Mouse (Mus musculus) erythroid progenitor cell, adult 5-6 weeks (primary cell): ENCODE measurements around the gene Wwp2. TPM values are rescaled to one million over a fixed set of nuclear protein-coding genes. Genes with fewer than 3 reads are reported as not detected.

ENCODE experiments used
- ATAC-seq: replicated peaks from 2 replicates; pipeline ENCODE4 v1.8.0; 2016; ENCODE audit warnings: moderate number of reproducible peaks, mild to moderate bottlenecking, moderate TSS enrichment, inconsistent platforms; ENCODE audit not compliant: poor library complexity, low FRiP score, severe bottlenecking
- total RNA-seq, 2 experiments: library from RNA; stranded (forward) in 1 of 2; stranded (reverse) in 1 of 2; fragments of 150-400 nt in 1 of 2; fragments of 186-747, 209-891 nt in 1 of 2; gene quantifications; 2 replicates each; pipeline versions ENCODE4 v1.2.3 to v1.2.4; 2015 to 2017; ENCODE audit warnings: low replicate concordance in 2 of 2

Gene Wwp2
- total RNA-seq, 2 experiments from 2014 or later: 127 to 132 TPM

- ATAC-seq: no peak
These were observed 11.0 kb upstream of the Wwp2 start for GRCm38 (mm10) chr8:107425230-107425597.

DNA sequence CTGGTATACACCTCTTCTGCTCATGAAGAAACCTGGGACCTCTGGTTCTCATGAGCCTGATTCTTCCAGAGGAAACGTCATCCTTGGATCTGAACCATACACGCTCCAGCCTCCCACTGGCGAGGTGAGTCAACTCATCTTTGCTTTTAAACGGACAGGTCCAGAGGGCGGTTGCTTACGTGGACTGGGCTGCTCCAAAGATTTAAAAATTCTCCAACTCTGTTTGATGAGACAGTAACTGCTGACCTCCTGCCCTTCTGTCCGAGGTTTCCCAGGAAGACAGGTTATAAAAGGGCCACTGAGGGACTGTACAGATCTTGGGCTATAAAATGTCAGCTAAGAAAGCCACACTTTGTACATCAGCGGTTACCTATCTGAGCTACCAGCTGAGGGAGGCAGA is 5.3 kb upstream of the Wwp2 start:
- no peak for ATAC-seq

GRCm38 (mm10) chr8:107435421-107435961 is 674 bp upstream of the Wwp2 start:
- ATAC-seq: no peak

- ATAC-seq: peak; percentile 82
These were observed 766 bp downstream of the Wwp2 start for GRCm38 (mm10) chr8:107436841-107437421.

GRCm38 (mm10) chr8:107437711-107438110 is 1.5 kb downstream of the Wwp2 start:
- no peak for ATAC-seq

- ATAC-seq: peak; percentile 55
These were observed 3.9 kb downstream of the Wwp2 start for GRCm38 (mm10) chr8:107439880-107440625.

DNA sequence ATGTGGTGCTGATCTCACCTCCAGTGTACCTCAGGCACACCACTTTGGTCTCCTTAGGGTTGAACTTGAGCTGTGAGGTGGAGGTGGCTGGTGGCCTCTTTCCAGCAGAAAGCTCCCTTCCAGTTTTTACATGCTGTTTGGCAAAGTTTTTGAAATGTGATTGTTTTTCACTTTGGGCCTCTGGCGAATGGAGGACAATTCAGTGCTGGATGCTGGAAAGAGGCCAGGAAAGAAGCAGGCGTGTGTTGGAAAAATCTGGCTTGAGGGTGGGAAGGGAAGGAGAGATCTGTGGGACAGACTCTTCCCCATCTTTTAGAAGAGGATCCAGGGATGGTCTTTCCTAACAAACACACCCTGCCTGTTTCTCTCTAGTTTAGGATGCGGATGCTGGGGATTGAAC is 8.5 kb downstream of the Wwp2 start:
- ATAC-seq: no peak

DNA sequence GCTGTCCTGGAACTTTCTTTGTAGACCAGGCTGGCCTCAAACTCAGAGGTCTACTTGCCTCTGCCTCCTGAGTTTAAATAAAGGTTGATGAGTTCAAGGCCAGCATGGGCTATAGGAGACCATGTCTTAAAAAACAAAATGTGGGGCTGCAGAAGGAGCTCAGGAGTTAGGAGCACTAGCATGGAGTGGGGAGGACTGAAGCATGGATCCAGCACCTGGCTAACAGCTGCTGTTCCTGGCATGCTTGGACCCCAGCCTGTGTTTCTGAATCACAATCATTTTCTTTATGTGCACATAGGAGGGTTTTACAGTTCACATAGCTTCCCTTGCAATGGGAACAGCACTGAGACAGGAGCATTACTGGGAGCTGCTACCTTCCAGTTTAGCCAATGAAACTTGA is 11.5 kb downstream of the Wwp2 start:
- no peak for ATAC-seq

- peak; percentile 64; the same call in 1 of the 2 replicates for ATAC-seq
These were observed 12.3 kb downstream of the Wwp2 start for GRCm38 (mm10) chr8:107448382-107448889.

DNA sequence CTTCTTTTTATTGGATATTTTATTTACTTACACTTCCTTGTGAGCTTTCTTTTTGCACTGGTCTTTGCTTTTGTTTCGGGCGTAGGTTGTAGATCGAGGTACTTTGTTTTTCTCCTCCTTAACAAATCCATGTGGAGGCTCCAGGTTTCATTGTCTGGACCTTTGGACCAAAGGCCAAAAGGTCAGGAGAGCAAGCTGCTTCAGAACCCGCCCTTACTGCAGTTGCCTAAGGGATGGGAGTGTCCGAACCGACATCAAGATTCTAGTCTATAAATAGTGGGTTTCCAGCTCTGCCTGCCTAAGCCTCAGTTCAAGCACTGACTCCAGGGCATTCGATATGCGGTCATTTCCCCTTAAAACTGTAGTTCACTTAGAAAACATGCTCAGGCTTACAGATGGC is 13.0 kb downstream of the Wwp2 start:
- no peak for ATAC-seq

- ATAC-seq: no peak
These were observed 13.5 kb downstream of the Wwp2 start for GRCm38 (mm10) chr8:107449655-107450054.

- ATAC-seq: no peak
These were observed 15.4 kb downstream of the Wwp2 start for GRCm38 (mm10) chr8:107451414-107452066.

- ATAC-seq: no peak
These were observed 17.2 kb downstream of the Wwp2 start for GRCm38 (mm10) chr8:107453386-107453785.

- ATAC-seq: peak; percentile 51
These were observed 19.1 kb downstream of the Wwp2 start for GRCm38 (mm10) chr8:107455268-107455667.

DNA sequence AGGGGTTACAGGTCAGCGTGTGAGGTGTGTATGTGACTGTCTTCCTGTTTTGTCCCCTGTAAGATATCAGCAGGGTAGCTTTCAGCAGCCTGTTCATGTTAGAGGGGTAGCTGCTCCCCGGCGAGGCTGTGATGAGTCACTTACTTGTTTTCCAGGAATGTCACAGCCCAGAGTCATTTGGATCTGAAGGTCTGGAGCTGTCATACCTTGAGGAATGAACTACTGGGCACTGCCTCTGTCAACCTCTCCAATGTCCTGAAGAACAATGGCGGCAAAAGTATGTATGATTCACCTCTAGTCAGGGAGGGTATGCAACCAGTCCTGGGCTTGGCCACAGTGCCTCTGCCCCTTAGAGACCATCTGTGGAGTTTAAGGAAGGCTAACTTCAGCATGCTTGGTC is 21.6 kb downstream of the Wwp2 start:
- no peak for ATAC-seq

DNA sequence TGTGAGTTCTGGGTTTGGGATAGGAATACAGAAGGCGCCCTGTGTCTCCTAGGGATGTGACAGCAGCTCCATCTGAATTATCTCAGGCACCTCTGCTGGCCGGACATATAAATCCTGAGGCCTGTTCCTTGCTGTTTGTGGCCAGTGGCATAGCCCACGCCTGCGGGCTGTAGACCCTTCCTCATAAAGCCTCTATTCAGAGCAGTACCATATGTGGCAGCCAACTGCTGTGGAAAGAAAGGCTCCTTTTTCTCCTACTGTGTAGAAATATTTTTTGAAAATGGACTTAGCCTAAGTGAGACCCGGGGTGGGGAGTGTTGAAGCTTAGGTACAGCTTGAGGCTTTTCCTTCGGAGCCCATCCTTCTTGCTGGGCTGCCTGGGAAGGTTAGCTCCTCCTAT is 22.1 kb downstream of the Wwp2 start:
- ATAC-seq: no peak

GRCm38 (mm10) chr8:107462423-107462822 is 26.3 kb downstream of the Wwp2 start:
- no peak for ATAC-seq

DNA sequence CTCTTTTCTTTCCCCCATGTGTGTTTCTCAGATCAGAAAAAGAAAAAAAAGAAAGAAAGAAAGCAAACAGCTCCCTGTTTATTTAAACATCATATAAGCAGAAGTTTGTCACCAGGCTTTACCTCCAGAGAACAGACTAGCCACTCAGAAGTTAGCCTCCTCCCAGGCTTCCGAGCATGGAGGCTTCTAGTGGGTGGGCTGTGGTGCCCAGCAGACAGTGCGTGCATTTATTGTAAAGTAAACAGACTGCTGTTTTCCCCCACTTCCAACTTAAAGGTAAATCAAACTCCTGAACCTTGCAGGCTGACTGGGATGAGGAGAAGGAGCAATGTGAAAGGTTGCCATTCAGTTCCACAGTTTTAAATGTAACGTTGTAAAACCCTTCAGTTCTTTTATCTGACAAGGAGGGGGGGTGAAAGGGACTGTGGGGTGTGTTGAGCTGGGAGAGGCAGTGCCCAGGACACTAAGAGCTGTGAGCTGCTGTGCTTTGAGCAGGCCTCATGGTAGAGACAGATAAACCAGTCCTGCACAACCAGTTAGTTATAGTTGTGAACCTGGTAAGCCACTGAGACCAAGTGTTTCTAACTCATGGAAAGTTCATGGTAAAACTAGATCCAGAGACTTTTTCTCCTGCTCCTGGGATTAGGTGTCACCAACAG is 29.3 kb downstream of the Wwp2 start:
- no peak for ATAC-seq

DNA sequence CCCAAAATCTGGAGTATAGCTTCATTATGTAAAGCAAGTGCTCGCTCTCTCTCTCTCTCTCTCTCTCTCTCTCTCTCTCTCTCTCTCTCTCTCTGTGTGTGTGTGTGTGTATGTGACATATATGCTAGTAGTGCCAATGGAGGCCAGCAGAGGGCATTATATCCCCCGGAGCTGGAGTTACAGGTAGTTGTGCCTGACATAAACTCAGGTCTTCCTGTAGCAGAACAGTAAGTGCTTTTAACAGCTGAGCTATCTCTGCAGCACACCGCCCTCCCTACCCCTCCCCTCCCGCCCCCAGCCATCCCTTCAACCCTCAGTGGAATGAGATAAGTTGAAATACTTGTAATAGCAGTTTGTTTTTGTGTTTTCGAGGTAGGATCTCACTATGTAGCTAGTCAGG is 30.5 kb downstream of the Wwp2 start:
- ATAC-seq: no peak

DNA sequence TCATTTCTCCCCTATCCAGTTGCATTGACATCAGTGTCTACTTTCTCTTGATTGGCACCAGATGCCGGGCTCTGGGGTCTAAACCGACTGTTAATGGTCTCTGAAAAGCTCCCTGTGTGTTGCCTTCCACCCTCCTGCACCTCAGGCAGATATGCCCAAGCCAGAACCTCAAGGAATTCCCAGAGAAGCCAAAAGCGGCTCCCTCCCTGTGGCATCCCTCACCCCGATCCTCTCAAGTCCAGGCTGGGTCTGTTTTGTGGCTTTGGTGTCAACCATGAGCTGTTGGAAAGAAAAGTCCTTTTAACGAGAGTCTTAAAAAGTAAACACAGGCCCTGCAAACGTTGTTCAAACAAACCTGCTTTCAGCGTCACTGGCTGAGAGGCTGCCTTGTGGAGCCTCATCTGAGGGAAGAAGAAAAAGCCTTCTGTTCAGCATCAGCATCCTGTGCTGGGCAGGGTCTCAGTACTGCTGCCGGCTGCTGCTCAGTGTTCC is 32.7 kb downstream of the Wwp2 start:
- ATAC-seq: no peak
